Mouse (Mus musculus): ENCODE results near the gene Prf1.

Gene Prf1

GRCm38 (mm10) chr10:61337665-61338064 lies 40.0 kb downstream of the Prf1 start:
- in situ Hi-C loops (cut with MboI, MseI), result no loop called here

GRCm38 (mm10) chr10:61339216-61339615 lies 41.6 kb downstream of the Prf1 start:
- in situ Hi-C loops (cut with MboI, MseI), result no loop called here

GRCm38 (mm10) chr10:61340247-61340646 lies 42.6 kb downstream of the Prf1 start:
- in situ Hi-C loops (cut with MboI, MseI), result no loop called here

- in situ Hi-C loops (cut with MboI, MseI), result no loop called here
Observed at GRCm38 (mm10) chr10:61341045-61341444, 43.4 kb downstream of the Prf1 start.

GRCm38 (mm10) chr10:61341557-61341956 lies 43.9 kb downstream of the Prf1 start:
- in situ Hi-C loops (cut with MboI, MseI), result no loop called here

- in situ Hi-C loops (cut with MboI, MseI), result no loop called here
Observed at GRCm38 (mm10) chr10:61342750-61343149, 45.1 kb downstream of the Prf1 start.

GRCm38 (mm10) chr10:61343950-61344349 lies 46.3 kb downstream of the Prf1 start:
- in situ Hi-C loops (cut with MboI, MseI), result no loop called here

GRCm38 (mm10) chr10:61345179-61345578 lies 47.5 kb downstream of the Prf1 start:
- in situ Hi-C loops (cut with MboI, MseI), result no loop called here

- in situ Hi-C loops (cut with MboI, MseI), result no loop called here
Observed at GRCm38 (mm10) chr10:61346374-61346773, 48.7 kb downstream of the Prf1 start.

GRCm38 (mm10) chr10:61351216-61351615 lies 53.6 kb downstream of the Prf1 start:
- in situ Hi-C loops (cut with MboI, MseI), result no loop called here

Data from T-helper 17 cell (primary cell).